Mouse (Mus musculus) erythroblast, embryonic 14.5 days (primary cell): ENCODE data around the gene Hist1h3g.

ENCODE experiments used
- GATA1 ChIP-seq: IDR thresholded peaks from 2 replicates; pipeline ENCODE4 v1.6.1; 2012; ENCODE audit warnings: low read length, inconsistent platforms, mixed read lengths
- TAL1 ChIP-seq: IDR thresholded peaks from 3 replicates; pipeline ENCODE4 v1.6.1; 2012; ENCODE audit warnings: low read length, inconsistent platforms, mixed read lengths

DNA sequence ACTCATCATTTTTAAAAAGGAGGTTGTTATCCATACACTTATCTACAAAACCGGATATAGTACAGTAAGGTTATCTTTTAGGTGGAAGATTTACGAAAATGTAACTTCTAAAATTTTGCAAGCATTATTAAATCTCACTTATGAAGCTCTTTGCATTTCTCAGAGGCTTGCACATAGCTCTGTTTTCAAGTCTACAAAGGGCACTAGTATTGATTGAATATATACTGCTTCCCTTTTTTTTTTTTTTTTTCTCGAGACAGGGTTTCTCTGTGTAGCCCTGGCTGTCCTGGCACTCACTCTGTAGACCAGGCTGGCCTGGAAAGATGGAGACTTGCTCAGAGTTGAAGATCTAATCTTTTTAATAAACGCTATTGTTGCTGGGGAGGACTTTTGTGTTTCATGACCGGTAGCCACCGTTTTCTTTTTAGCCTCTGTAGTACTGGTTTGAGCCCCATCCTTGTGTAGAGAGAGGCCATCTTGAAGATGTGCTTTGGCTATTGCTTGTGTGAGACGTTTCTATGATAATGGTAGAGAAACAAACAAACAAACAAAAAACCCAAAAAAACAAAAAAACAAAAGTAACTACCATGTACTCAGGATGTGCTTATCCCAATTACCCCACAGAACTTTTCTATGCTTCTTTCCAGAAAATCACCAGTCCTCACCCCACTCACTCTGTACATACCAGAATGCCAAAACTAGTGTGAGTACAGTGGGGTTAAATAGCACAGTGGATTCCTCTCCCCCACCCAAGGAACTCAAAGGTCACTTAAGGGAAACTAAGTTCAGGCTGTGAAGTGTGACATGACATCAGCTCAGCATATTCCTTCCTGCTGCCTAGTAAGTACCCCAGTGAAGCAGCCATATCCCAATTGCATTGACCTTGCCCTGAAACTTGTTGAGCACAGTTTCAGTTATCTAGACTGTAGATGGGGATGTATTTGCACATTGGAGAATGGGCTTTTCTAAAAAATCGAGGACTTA lies 17.0 kb downstream of the Hist1h3g start:
- TF ChIP-seq TAL1 (no peak), GATA1 (no peak)
